Mouse (Mus musculus): Measurements from ENCODE around the gene Dap. TPM values are rescaled to one million over a fixed set of nuclear protein-coding genes. Genes with fewer than 3 reads are reported as not detected.

Dap gene
- total RNA-seq, 2 experiments from 2014 or later = 20.4 to 20.7 TPM

Other genes with a start within 250 kb of the Dap start
- gene Ankrd33b, start 143.4 kb downstream of the Dap start, total RNA-seq (2021) = 10 to 100 TPM; 22.6 to 23.2 TPM
- not detected for gene Ropn1l, start 229.4 kb downstream of the Dap start, total RNA-seq (2021)